Mouse (Mus musculus): Measurements from ENCODE around the gene Ccdc122.

- TF ChIP-seq CTCF (conservative IDR thresholded peaks at IDR 0.05; ENCODE audit: low read length) (no peak), NANOG (IDR thresholded peaks at IDR 0.05; ENCODE audit: borderline replicate concordance, low read length) (no peak), POU5F1 (IDR thresholded peaks at IDR 0.05; ENCODE audit: borderline replicate concordance, low read length) (no peak)
These were observed 31.8 kb upstream of the Ccdc122 start for GRCm38 (mm10) chr14:77004740-77005139.
